Mouse (Mus musculus): ENCODE measurements around the gene Rbbp6. TPM values are rescaled to one million over a fixed set of nuclear protein-coding genes. Genes with fewer than 3 reads are reported as not detected.

The Rbbp6 gene
- 62.3 to 104 TPM (median 75.5 TPM) in 3 replicates for total RNA-seq (2017)

GRCm38 (mm10) chr7:122965386-122965785 lies at the start of gene Rbbp6:
Gene Rbbp6, plus strand, starts transcription at chr7:122965686.
- no peak for ATAC-seq (replicated peaks; ENCODE audit: insufficient number of reproducible peaks, low FRiP score, low TSS enrichment, poor library complexity, severe bottlenecking)

GRCm38 (mm10) chr7:122919728-122920582 lies 45.5 kb upstream of the Rbbp6 start:
- ATAC-seq (replicated peaks; ENCODE audit: insufficient number of reproducible peaks, low FRiP score, low TSS enrichment, poor library complexity, severe bottlenecking), result peak; percentile 86

DNA sequence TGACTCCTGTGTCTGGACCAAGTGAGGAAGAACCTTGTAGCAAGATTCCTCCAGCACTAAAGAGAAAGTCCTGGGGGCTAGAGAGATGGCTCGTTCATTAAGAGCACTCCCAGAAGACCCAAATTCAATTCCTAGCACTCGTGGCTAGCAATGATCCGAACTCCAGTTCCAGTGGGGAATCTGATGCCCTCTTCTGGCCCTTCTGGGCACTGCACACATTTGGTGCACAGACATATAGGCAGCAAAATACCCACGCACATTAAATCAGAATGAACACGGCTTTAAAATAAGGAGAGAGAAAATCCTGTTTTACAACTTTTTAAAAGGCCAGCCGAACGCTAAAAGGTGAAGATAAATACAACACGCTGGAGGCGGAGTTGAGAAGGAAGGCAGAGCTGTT lies 43.9 kb upstream of the Rbbp6 start:
- ATAC-seq (replicated peaks; ENCODE audit: insufficient number of reproducible peaks, low FRiP score, low TSS enrichment, poor library complexity, severe bottlenecking), result no peak

DNA sequence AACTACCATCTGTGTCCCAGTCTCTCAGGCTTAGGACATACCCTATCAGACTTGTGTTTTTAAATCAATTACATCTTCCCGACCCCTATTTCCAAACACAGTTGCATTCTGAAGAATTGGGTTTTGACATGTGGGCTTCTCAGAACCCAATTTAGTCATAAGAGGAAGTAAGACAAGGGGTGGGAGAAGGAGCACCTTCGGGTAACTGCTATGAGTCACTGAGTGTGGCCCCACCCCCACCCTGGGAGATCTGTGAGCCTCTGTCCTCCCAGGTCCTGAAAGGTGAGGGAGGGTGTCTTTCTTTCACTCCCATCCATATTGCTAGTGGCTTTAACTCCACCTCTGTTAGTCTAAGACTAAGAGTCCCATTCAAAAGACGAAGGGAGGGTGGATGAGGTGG lies 41.2 kb upstream of the Rbbp6 start:
- ATAC-seq (replicated peaks; ENCODE audit: insufficient number of reproducible peaks, low FRiP score, low TSS enrichment, poor library complexity, severe bottlenecking), result no peak

GRCm38 (mm10) chr7:122930494-122930893 lies 35.0 kb upstream of the Rbbp6 start:
- no peak for ATAC-seq (replicated peaks; ENCODE audit: insufficient number of reproducible peaks, low FRiP score, low TSS enrichment, poor library complexity, severe bottlenecking)

DNA sequence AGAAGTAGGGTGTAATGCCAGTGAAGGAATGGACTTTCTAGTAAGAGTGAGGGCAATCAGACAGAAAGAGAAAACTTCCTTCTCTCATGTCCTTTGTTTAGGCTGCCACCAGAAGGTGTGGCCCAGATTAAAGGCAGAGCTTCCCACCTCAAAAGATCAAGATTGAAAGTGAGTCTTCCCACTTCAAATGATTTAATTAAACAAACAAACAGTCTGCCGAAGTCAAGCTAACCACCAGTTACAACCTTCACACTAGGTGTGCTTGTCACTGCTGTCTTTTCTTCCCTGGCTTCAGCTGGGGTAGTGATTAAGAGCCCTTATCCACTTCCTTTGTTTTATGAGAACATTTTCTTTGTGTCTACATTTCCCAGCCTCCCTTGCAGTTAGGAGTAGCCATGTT lies 33.3 kb upstream of the Rbbp6 start:
- no peak for ATAC-seq (replicated peaks; ENCODE audit: insufficient number of reproducible peaks, low FRiP score, low TSS enrichment, poor library complexity, severe bottlenecking)

- ATAC-seq (replicated peaks; ENCODE audit: insufficient number of reproducible peaks, low FRiP score, low TSS enrichment, poor library complexity, severe bottlenecking), result no peak
Measured at GRCm38 (mm10) chr7:122936626-122937025, 28.9 kb upstream of the Rbbp6 start.

GRCm38 (mm10) chr7:122938197-122938596 lies 27.3 kb upstream of the Rbbp6 start:
- no peak for ATAC-seq (replicated peaks; ENCODE audit: insufficient number of reproducible peaks, low FRiP score, low TSS enrichment, poor library complexity, severe bottlenecking)

GRCm38 (mm10) chr7:122939181-122939580 lies 26.3 kb upstream of the Rbbp6 start:
- ATAC-seq (replicated peaks; ENCODE audit: insufficient number of reproducible peaks, low FRiP score, low TSS enrichment, poor library complexity, severe bottlenecking), result no peak

- peak; percentile 59; the same call in 1 of the 2 replicates for ATAC-seq (replicated peaks; ENCODE audit: insufficient number of reproducible peaks, low FRiP score, low TSS enrichment, poor library complexity, severe bottlenecking)
Measured at GRCm38 (mm10) chr7:122940371-122941075, 25.0 kb upstream of the Rbbp6 start.

GRCm38 (mm10) chr7:122942111-122942510 lies 23.4 kb upstream of the Rbbp6 start:
- no peak for ATAC-seq (replicated peaks; ENCODE audit: insufficient number of reproducible peaks, low FRiP score, low TSS enrichment, poor library complexity, severe bottlenecking)

- ATAC-seq (replicated peaks; ENCODE audit: insufficient number of reproducible peaks, low FRiP score, low TSS enrichment, poor library complexity, severe bottlenecking), result peak; percentile 78
Measured at GRCm38 (mm10) chr7:122945149-122945548, 20.3 kb upstream of the Rbbp6 start.

DNA sequence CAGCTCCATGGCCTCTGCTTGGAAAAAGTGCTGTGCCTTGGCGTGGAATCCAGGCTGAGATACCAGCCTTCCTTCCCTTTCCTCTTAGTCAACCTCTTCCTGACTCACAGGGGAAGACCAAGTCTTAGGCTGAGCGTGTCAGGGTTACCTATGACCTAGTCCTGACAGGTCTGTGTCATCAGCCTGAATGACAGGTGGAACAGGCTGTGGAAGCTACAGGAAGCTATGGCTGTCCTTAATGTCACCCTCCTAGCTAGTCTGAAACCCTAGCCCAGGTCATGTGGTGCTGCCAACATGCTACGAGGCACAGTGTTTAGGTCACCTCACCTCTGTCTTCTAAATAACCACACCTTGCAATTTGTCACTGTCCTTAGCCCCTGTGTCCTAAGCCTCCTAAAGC lies 16.2 kb upstream of the Rbbp6 start:
- no peak for ATAC-seq (replicated peaks; ENCODE audit: insufficient number of reproducible peaks, low FRiP score, low TSS enrichment, poor library complexity, severe bottlenecking)

DNA sequence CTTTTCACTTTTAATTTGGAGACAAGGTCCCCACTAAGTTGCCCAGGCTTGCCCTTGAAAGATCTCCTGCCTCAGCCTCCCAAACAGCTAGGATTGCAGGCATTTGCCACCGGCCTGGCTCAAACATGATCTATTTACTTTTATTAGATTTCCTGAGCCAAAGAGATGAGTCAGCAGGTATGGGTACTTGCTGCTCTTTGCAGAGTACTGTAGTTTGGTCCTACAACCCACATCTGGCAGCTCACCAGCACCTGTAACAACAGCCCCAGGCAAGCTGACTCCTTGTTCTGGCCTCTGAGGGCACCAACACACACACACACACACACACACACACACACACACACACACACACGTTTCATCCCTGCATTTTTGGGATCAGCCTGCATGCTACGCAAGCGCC lies 14.0 kb upstream of the Rbbp6 start:
- ATAC-seq (replicated peaks; ENCODE audit: insufficient number of reproducible peaks, low FRiP score, low TSS enrichment, poor library complexity, severe bottlenecking), result no peak

DNA sequence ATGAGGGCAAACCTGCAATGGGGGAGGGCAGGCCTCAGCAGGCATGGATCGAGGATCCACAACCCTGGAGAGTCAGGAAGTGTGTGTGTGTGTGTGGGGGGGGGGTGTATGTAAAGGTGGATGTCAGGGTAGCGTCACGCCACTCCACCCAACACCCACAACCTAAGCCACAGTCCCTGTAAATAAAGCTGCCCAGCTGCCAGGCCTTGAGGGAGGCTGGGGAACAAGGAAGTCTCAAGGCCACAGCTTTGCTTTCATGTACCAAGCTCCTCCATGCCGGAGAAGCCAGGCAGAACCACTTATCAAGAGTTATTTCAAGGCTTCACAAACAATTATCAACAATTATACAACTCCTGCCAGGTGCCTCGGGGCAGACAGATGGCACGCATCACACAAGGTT lies 13.4 kb upstream of the Rbbp6 start:
- ATAC-seq (replicated peaks; ENCODE audit: insufficient number of reproducible peaks, low FRiP score, low TSS enrichment, poor library complexity, severe bottlenecking), result no peak

- ATAC-seq (replicated peaks; ENCODE audit: insufficient number of reproducible peaks, low FRiP score, low TSS enrichment, poor library complexity, severe bottlenecking), result no peak
Measured at GRCm38 (mm10) chr7:122954451-122955225, 10.8 kb upstream of the Rbbp6 start.

GRCm38 (mm10) chr7:122955226-122955955 lies 10.1 kb upstream of the Rbbp6 start:
- peak; percentile 61; the same call in 1 of the 2 replicates for ATAC-seq (replicated peaks; ENCODE audit: insufficient number of reproducible peaks, low FRiP score, low TSS enrichment, poor library complexity, severe bottlenecking)

- no peak for ATAC-seq (replicated peaks; ENCODE audit: insufficient number of reproducible peaks, low FRiP score, low TSS enrichment, poor library complexity, severe bottlenecking)
Measured at GRCm38 (mm10) chr7:122968751-122969150, 3.3 kb downstream of the Rbbp6 start.

All from monocyte, adult 5-6 weeks (primary cell).